ENCODE assay signal across 1 mouse cellular context in genomic region chr1:171222238-171223155, GRCm38 (mm10).
TF ChIP-seq lines count a peak whose summit lies in the region.

TSS of gene Tomm40l (minus strand) at chr1:171222514.

TF ChIP-seq in CH12.LX, 34 proteins besides CTCF, POLR2A, EP300 and RAD21 (continued from another document):
- no peak; the same call in 1 of the 2 replicates for TF ChIP-seq ZC3H11A (IDR thresholded peaks at IDR 0.05; ENCODE audit: low read depth, low read length)
- TF ChIP-seq UBTF (IDR thresholded peaks at IDR 0.05; ENCODE audit: low read depth, low read length): no peak
- TF ChIP-seq PAX5 (IDR thresholded peaks at IDR 0.05; ENCODE audit: low read length): no peak
- peak; percentile 90 for TF ChIP-seq TCF12 (IDR thresholded peaks at IDR 0.05; ENCODE audit: low read depth, low read length)
- TF ChIP-seq SMC3 (IDR thresholded peaks at IDR 0.05; ENCODE audit: low read depth, low read length): peak; percentile 82
- TF ChIP-seq BHLHE40 (IDR thresholded peaks at IDR 0.05; ENCODE audit: low read depth, low read length): peak; percentile 93
- no peak for TF ChIP-seq USF2 (conservative IDR thresholded peaks at IDR 0.05; ENCODE audit: low read depth, low read length)
- no peak for TF ChIP-seq USF1 (IDR thresholded peaks at IDR 0.05; ENCODE audit: low read depth, low read length)
- TF ChIP-seq HCFC1 (IDR thresholded peaks at IDR 0.05; ENCODE audit: low read depth, low read length): peak; percentile 98
- peak; percentile 65; the same call in 1 of the 2 replicates for TF ChIP-seq MYC (IDR thresholded peaks at IDR 0.05; ENCODE audit: low read depth, low read length)
- TF ChIP-seq NRF1 (IDR thresholded peaks at IDR 0.05; ENCODE audit: low read depth, low read length): peak; percentile 91
- no peak for TF ChIP-seq ZNF384 (IDR thresholded peaks at IDR 0.05; ENCODE audit: low read depth, low read length)
- peak; percentile 85 for TF ChIP-seq MXI1 (IDR thresholded peaks at IDR 0.05; ENCODE audit: low read depth, low read length)
- 0 out of 2 replicates have a peak, but pooled peaks have one; percentile 36 for TF ChIP-seq CHD2 (IDR thresholded peaks at IDR 0.05; ENCODE audit: low read length)
